Mouse (Mus musculus) heart, embryonic 11.5 days (tissue): ENCODE results near the gene Dpf3. TPM values are rescaled to one million over a fixed set of nuclear protein-coding genes. Genes with fewer than 3 reads are reported as not detected.

Source experiments
- ATAC-seq: fragments of 200-750 bp; cut with Nextera tagmentation; replicated peaks from 2 replicates; pipeline ENCODE4 v1.8.0; 2017; ENCODE audit warnings: moderate library complexity; ENCODE audit not compliant: insufficient number of reproducible peaks, low FRiP score, low TSS enrichment
- H3K27ac ChIP-seq: fragments of 300-500 bp; sonication (generic); 2 replicates; pipeline ENCODE4 v1.5.1; 2014; ENCODE audit warnings: mild to moderate bottlenecking, low read depth, low read length
- H3K27me3 ChIP-seq: fragments of 300-500 bp; sonication (generic); 2 replicates; pipeline ENCODE4 v1.6.1; 2014; ENCODE audit warnings: mild to moderate bottlenecking, low read length, mixed read lengths; ENCODE audit not compliant: control insufficient read depth, insufficient read depth
- H3K36me3 ChIP-seq: fragments of 300-500 bp; sonication (generic); 2 replicates; pipeline ENCODE4 v1.6.1; 2014; ENCODE audit warnings: mild to moderate bottlenecking, low read length, moderate library complexity, mixed read lengths; ENCODE audit not compliant: control insufficient read depth, insufficient read depth
- H3K4me1 ChIP-seq: fragments of 300-500 bp; sonication (generic); 2 replicates; pipeline ENCODE4 v1.6.1; 2014; ENCODE audit warnings: low read length; ENCODE audit not compliant: control insufficient read depth, insufficient read depth
- H3K4me2 ChIP-seq: fragments of 300-500 bp; sonication (generic); 2 replicates; pipeline ENCODE4 v1.6.1; 2014; ENCODE audit warnings: mild to moderate bottlenecking, moderate library complexity
- H3K4me3 ChIP-seq: fragments of 300-500 bp; sonication (generic); 2 replicates; pipeline ENCODE4 v1.5.1; 2014; ENCODE audit warnings: low read depth, low read length
- H3K9ac ChIP-seq: fragments of 300-500 bp; sonication (generic); 2 replicates; pipeline ENCODE4 v1.6.1; 2014; ENCODE audit warnings: mild to moderate bottlenecking, low read depth, low read length, moderate library complexity
- H3K9me3 ChIP-seq: fragments of 300-500 bp; sonication (generic); replicated peaks from 2 replicates; pipeline ENCODE4 v1.6.1; 2016; ENCODE audit warnings: low read length; ENCODE audit not compliant: control insufficient read depth
- WGBS: fragments of 180-500 bp; shearing (Covaris S2); extraction: QIAGEN DNeasy Blood & Tissue Kit; methylation state at CpG from one replicate; pipeline ENCODE4 v1.1.7; 2014; ENCODE audit not compliant: insufficient replicate concordance; 5-methylcytosine and 5-hydroxymethylcytosine counted together
- polyA plus RNA-seq: library from polyadenylated mRNA; unstranded; fragments of >200 nt; fragmentation: Nextera tagmentation; extraction: Ambion mirVana; gene quantifications from 2 replicates; pipeline ENCODE4 v1.2.1, GENCODE M21; 2014

Gene Dpf3
- polyA plus RNA-seq, 1 experiment from 2014 or later, result 29.7 TPM

DNA sequence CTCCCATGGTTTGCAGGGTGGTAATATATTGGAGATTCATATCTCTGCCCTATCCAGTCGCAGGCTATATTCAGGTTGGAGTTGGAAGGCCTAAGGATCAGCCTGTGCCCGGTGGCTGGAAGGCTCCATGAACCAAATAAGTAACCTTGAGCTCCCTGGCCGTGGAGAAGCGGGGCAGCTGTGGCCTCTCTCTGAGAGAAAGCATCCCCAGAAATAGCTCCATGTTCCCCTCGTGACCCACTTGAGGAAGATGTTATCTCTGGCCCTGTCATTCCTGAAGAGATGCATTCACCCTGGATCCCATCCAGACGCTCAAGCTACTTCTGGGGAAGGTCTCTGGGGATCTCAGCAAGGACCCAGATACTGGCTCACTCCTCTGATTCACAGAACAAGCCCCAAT, 134.9 kb downstream of the Dpf3 start:
- WGBS, result 39% methylated on average over 6 of the region's 6 CpGs
- Histone ChIP-seq H3K36me3 (no peaks in the 10 kb centered on the region), H3K27me3 (no peaks in the 10 kb centered on the region), H3K4me2 (peak overlapping the region; percentile 30; the same call in 1 of the 2 replicates), H3K4me3 (no peak overlapping the region), H3K9me3 (no peaks in the 10 kb centered on the region), H3K4me1 (peaks cover 17% of the 10 kb centered on the region), H3K9ac (no peak overlapping the region), H3K27ac (peak overlapping the region; percentile 74)
- no peak for ATAC-seq

DNA sequence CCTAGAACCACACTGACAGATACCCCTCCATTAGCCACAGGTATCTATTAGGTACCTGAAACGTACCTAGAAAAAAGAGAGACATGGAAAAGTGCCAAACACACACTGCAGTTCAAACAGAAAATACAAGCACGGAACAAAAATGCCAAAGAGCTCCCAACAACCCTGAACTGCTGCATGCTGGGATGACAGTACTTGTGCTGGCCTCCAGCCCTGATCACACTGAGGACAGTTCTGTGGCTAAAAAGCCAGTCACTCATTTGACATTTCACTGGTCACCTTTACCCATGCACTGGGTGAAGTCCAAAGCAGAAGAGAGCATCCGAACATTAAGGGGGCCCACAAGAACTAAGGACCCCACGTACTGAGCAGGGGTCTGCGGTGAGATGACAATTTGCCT, 137.8 kb downstream of the Dpf3 start:
- no peaks in the 10 kb centered on the region for H3K36me3 ChIP-seq
- ATAC-seq, result no peak
- H3K4me2 ChIP-seq, result no peak overlapping the region
- no peak overlapping the region for H3K9ac ChIP-seq
- H3K27ac ChIP-seq, result no peak overlapping the region
- WGBS, result 92% methylated on average over 5 of the region's 5 CpGs
- peaks cover 11% of the 10 kb centered on the region for H3K4me1 ChIP-seq
- H3K4me3 ChIP-seq, result no peak overlapping the region
- H3K27me3 ChIP-seq, result no peaks in the 10 kb centered on the region
- H3K9me3 ChIP-seq, result no peaks in the 10 kb centered on the region

DNA sequence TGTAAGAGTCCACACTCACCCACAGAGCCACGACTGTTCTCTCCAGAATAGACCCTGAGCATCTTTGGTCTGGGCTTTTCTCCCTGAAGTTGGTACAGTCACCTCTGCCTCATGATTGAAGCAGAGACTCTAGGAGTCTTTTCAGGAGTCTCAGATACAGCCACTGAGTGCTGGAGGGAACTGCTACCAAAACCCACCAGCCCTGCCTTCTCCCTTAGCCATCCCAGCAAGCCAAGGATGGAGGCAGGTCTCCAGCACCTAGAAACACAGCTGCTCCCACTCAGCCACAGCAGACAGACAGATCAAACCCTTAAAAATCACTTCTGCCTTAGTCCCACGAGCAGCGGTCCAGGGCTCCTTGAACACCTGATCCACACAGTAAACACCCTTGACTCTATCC, 139.3 kb downstream of the Dpf3 start:
- ATAC-seq, result no peak
- Histone ChIP-seq H3K9ac (no peak overlapping the region), H3K27ac (no peak overlapping the region), H3K27me3 (no peaks in the 10 kb centered on the region), H3K4me3 (no peak overlapping the region), H3K36me3 (no peaks in the 10 kb centered on the region), H3K4me2 (no peak overlapping the region), H3K4me1 (peaks cover 7% of the 10 kb centered on the region), H3K9me3 (no peaks in the 10 kb centered on the region)
- WGBS, result 69% methylated on average over 3 of the region's 3 CpGs

DNA sequence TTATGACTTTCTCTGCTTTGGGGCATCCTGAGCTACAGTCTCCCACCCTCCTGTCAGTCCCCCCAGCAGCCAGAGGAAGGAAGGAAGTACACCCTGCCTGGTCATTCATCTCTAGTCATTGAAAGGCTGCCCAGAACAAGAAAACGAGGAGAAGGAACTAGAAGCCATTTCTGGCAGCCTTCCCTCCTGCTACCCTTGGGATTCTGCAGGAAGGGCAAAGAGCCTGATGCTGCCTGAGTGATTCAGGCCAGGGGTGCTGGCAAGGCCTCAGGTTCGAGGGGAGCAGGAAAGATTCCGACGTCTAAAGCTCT, 144.7 kb downstream of the Dpf3 start:
- peaks cover 15% of the 10 kb centered on the region for H3K4me1 ChIP-seq
- H3K36me3 ChIP-seq, result no peaks in the 10 kb centered on the region
- no peak overlapping the region for H3K9ac ChIP-seq
- H3K4me3 ChIP-seq, result no peak overlapping the region
- no peak overlapping the region for H3K27ac ChIP-seq
- H3K9me3 ChIP-seq, result no peaks in the 10 kb centered on the region
- ATAC-seq, result no peak
- 39% methylated on average over 4 of the region's 4 CpGs for whole genome bisulfite sequencing
- no peak overlapping the region for H3K4me2 ChIP-seq
- H3K27me3 ChIP-seq, result no peaks in the 10 kb centered on the region

DNA sequence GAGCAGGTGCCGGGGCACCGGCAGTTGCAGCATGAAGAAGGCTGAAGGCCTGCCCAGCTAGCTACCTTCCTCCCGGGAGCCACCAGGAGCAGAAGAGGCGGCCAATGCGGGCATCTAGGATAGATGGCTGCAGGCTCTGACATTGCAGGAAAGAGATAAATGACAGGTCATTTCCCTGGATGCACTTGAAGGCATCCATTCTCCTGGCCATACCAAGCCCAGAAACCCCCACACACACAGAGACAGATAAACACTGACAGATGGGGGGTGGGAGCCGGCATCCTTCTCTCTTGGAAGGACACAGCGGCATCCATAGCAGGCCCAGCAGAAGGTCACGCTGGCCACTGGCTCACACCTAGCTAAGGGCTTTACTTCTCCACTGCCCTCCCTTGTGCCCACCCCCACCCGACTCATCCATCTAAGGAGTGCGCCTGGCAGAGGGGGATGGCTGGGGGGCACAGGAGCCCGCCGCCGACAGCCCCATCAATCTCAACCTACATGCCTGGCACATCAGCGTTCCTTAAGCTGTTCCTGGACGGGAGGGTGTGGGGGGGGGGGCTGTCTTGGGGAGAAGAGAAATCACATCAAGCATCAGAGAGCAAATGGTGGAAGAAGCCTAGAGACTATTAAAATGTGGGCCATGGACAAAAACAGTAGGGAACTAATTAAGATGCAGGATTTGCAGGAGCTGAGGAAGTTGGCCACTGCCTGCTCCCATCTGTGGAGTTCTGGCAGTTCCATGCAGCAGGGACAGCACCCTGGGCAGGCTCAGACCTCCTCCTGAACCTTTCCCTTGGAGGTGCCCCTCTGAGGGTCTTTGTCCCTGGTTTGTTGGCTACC, 145.3 kb downstream of the Dpf3 start:
- Histone ChIP-seq H3K36me3 (no peaks in the 10 kb centered on the region), H3K9me3 (no peaks in the 10 kb centered on the region), H3K4me3 (no peak overlapping the region), H3K4me2 (no peak overlapping the region), H3K4me1 (peaks cover 15% of the 10 kb centered on the region), H3K27ac (no peak overlapping the region), H3K9ac (no peak overlapping the region), H3K27me3 (no peaks in the 10 kb centered on the region)
- ATAC-seq, result 0 out of 2 replicates have a peak, but pooled peaks have one; percentile 14
- 55% methylated on average over 15 of the region's 15 CpGs for WGBS

DNA sequence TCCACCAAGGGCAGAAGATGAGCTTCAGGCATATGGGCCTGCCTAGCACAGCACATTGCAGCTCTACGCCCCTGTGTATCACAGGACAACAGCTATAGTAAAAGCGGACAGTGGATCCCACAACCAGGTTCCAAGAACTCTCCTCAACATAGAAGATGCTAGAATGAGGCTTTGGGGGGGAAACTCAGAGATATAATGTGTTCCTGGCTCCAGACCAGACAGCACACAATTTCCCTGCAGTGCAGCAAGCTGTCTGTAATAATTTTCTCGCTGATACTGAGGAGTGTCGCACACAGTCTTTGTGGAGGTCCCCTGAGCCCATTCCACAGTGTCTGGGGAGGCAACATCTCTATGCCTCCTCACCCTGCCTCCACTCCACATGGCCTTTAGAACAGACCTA, 146.6 kb downstream of the Dpf3 start:
- H3K27me3 ChIP-seq, result no peaks in the 10 kb centered on the region
- WGBS, result 91% methylated on average over 4 of the region's 4 CpGs
- H3K4me1 ChIP-seq, result peaks cover 15% of the 10 kb centered on the region
- H3K4me2 ChIP-seq, result no peak overlapping the region
- H3K9me3 ChIP-seq, result no peaks in the 10 kb centered on the region
- no peak for ATAC-seq
- H3K27ac ChIP-seq, result no peak overlapping the region
- no peak overlapping the region for H3K4me3 ChIP-seq
- H3K9ac ChIP-seq, result no peak overlapping the region
- H3K36me3 ChIP-seq, result no peaks in the 10 kb centered on the region

DNA sequence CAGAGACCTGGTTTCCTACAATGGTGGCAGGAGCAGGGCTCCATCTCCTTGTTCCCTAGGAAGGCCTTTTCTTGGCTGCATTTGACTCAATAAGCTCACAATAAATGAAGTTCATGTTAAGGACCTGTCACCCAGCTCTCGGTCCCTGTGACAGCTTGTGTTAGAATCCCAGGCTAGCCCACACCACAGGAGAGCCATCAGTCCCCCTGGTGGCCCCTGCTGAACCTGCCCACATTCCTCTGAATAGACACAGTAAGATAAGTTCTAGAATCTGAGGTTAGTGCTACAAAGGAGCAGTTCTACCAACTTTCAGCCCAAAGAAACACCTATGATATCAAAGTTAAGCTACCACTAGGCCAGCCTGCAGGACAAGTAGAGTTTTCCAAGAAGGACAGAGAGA, 149.2 kb downstream of the Dpf3 start:
- WGBS, result 68% methylated on average over 1 of the region's 1 CpGs
- Histone ChIP-seq H3K4me1 (peaks cover 15% of the 10 kb centered on the region), H3K27me3 (no peaks in the 10 kb centered on the region), H3K9me3 (no peaks in the 10 kb centered on the region), H3K4me3 (no peak overlapping the region), H3K36me3 (no peaks in the 10 kb centered on the region), H3K9ac (no peak overlapping the region), H3K4me2 (no peak overlapping the region), H3K27ac (no peak overlapping the region)
- no peak for ATAC-seq

DNA sequence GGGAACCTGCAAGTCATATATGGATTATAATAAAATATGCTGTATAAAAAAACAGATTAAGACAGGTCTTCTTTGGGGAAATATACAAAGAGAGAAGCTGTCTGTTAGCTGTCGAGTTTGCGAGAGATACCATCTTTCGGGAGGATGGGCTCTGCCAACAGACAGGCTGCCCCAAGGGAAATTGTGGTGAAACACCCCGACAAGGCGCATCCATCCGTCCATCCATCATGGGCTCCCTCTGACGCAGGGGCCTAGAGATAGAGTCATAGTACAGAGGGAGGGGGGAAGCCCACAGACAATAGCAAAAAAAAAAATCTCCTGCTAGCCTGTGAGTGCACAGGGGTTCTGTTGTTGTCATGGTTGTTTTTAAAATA, 149.8 kb downstream of the Dpf3 start:
- no peak overlapping the region for H3K4me3 ChIP-seq
- peaks cover 12% of the 10 kb centered on the region for H3K4me1 ChIP-seq
- WGBS, result 42% methylated on average over 7 of the region's 7 CpGs
- no peak overlapping the region for H3K27ac ChIP-seq
- H3K36me3 ChIP-seq, result no peaks in the 10 kb centered on the region
- H3K9me3 ChIP-seq, result no peaks in the 10 kb centered on the region
- H3K4me2 ChIP-seq, result no peak overlapping the region
- no peak overlapping the region for H3K9ac ChIP-seq
- no peak for ATAC-seq
- H3K27me3 ChIP-seq, result no peaks in the 10 kb centered on the region

DNA sequence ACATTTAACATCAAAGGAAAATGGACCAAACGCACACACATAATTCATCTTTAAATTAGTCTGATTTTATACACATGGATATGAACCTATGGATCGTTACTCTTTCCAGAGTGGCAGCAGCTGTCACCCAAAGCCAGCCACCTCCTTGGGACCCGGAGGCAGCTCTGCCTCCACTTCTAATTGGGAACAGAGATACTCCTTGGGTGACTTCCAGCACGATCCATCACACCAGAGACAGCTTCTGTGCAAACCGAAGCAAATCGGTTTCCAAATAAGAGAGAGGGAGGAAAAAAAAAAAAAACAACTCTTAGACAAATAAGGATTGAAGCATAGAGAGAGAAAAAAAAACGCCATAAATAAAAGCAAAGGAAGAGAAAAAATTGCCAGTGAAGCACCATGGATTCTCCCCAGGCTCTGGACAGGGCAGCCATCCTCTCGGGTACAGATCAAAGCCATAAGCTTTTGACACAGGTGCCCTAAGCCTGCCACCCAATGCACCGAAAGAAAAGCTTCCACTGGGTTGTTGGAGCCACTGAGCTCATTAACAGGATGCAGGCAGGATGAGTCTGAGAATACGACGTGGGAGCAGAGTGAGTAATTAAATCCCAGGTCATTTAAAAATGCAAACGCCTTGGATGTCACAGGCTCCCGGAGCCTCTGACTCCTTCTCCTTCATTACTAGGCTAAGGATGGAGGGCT, 150.3 kb downstream of the Dpf3 start:
- Histone ChIP-seq H3K27ac (no peak overlapping the region), H3K4me3 (no peak overlapping the region), H3K27me3 (no peaks in the 10 kb centered on the region), H3K9ac (no peak overlapping the region), H3K4me2 (no peak overlapping the region), H3K9me3 (no peaks in the 10 kb centered on the region), H3K36me3 (no peaks in the 10 kb centered on the region), H3K4me1 (peaks cover 7% of the 10 kb centered on the region)
- ATAC-seq, result no peak
- 42% methylated on average over 13 of the region's 13 CpGs for WGBS
